Mouse (Mus musculus): ENCODE measurements around the gene Hmgxb4. TPM values are rescaled to one million over a fixed set of nuclear protein-coding genes. Genes with fewer than 3 reads are reported as not detected.
A peak's percentile ranks its signal among the peaks of the same experiment; 100 is the strongest.

Gene Hmgxb4
- polyA plus RNA-seq, 1 experiment from 2014 or later: 31.7 TPM

DNA sequence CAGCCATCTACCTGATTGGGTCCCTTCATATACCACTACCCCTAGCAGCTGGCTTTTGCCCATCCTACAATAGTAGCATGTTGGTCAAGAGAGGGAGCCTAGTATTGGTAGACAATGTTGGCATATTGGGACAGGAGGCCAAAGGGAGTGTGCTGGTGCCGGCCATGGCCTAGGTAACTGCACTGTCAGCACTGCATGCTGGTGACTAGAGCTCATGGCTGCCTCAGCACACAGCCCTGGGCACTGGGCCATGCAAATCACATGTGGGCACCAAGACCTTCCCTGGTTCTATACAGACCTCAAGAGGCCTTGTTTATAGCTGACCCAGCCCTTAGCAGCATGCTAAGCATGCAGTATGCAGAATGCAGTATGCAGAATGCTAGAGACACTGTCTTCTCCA lies 77.1 kb downstream of the Hmgxb4 start:
- Histone ChIP-seq H3K4me1 (ENCODE audit: control insufficient read depth, insufficient read depth, low read length) (no peaks in the 10 kb centered on the region), H3K4me3 (ENCODE audit: low read depth, low read length) (no peak overlapping the region), H3K9me3 (replicated peaks; ENCODE audit: control insufficient read depth, low read length) (no peaks in the 10 kb centered on the region), H3K27ac (ENCODE audit: low read depth, low read length) (no peak overlapping the region), H3K27me3 (ENCODE audit: control insufficient read depth, insufficient read depth, low read length) (no peaks in the 10 kb centered on the region), H3K36me3 (ENCODE audit: control insufficient read depth, insufficient read depth, low read length) (0 out of 2 replicates have a peak, but pooled peaks cover 3% of the 10 kb centered on the region), H3K4me2 (no peak overlapping the region), H3K9ac (ENCODE audit: low read depth, low read length) (no peak overlapping the region)
- 76% methylated on average over 1 of the region's 1 CpGs for WGBS (ENCODE audit: insufficient replicate concordance)
- no peak for ATAC-seq (replicated peaks; ENCODE audit: insufficient number of reproducible peaks, low FRiP score, low TSS enrichment)

DNA sequence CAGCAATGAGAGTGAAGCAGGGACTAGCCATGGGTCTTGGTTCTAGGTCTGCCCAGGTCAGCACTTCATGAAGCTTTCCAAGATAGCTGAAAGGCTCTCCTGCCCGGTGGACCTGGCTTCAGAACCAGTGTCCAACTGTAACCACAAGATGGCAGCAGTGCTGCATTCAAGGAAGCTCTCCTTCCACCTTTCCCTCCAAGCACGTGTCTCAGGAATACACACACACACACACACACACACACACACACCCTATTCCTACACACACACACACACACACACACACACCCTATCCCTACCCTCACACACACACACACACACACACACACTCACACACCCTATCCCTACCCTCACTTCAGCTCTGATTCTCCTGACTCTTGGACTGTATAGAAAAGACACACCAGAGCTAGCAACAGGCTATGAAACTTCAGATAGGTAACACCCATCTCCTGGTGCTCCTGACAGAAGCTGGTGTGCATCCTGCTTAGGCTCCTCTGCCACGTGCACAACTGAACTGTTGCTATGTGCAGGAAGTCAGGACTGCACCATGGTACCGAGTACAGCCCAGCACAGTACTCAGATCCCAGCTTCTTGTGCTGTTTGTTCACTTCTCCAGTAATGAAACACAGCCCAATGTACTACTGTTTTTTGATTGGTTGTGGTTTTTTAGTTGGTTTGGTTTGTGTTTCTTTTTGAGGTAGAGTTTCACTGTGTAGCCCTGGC lies 78.6 kb downstream of the Hmgxb4 start:
- H3K9me3 ChIP-seq (replicated peaks; ENCODE audit: control insufficient read depth, low read length): no peaks in the 10 kb centered on the region
- no peak overlapping the region for H3K9ac ChIP-seq (ENCODE audit: low read depth, low read length)
- H3K27ac ChIP-seq (ENCODE audit: low read depth, low read length): no peak overlapping the region
- H3K36me3 ChIP-seq (ENCODE audit: control insufficient read depth, insufficient read depth, low read length): 0 out of 2 replicates have a peak, but pooled peaks cover 3% of the 10 kb centered on the region
- H3K27me3 ChIP-seq (ENCODE audit: control insufficient read depth, insufficient read depth, low read length): no peaks in the 10 kb centered on the region
- no peak overlapping the region for H3K4me3 ChIP-seq (ENCODE audit: low read depth, low read length)
- WGBS (ENCODE audit: insufficient replicate concordance): 25% methylated on average over 4 of the region's 4 CpGs
- peak; percentile 68 for ATAC-seq (replicated peaks; ENCODE audit: insufficient number of reproducible peaks, low FRiP score, low TSS enrichment)
- no peak overlapping the region for H3K4me2 ChIP-seq
- H3K4me1 ChIP-seq (ENCODE audit: control insufficient read depth, insufficient read depth, low read length): no peaks in the 10 kb centered on the region

- H3K4me3 ChIP-seq (ENCODE audit: low read depth, low read length): no peak overlapping the region
- H3K4me2 ChIP-seq: no peak overlapping the region
- H3K9me3 ChIP-seq (replicated peaks; ENCODE audit: control insufficient read depth, low read length): no peaks in the 10 kb centered on the region
- no peak for ATAC-seq (replicated peaks; ENCODE audit: insufficient number of reproducible peaks, low FRiP score, low TSS enrichment)
- H3K27ac ChIP-seq (ENCODE audit: low read depth, low read length): no peak overlapping the region
- no peak overlapping the region for H3K9ac ChIP-seq (ENCODE audit: low read depth, low read length)
- no peaks in the 10 kb centered on the region for H3K27me3 ChIP-seq (ENCODE audit: control insufficient read depth, insufficient read depth, low read length)
- no peaks in the 10 kb centered on the region for H3K36me3 ChIP-seq (ENCODE audit: control insufficient read depth, insufficient read depth, low read length)
- no peaks in the 10 kb centered on the region for H3K4me1 ChIP-seq (ENCODE audit: control insufficient read depth, insufficient read depth, low read length)
- WGBS (ENCODE audit: insufficient replicate concordance): 96% methylated on average over 1 of the region's 1 CpGs
These were observed 81.7 kb downstream of the Hmgxb4 start for GRCm38 (mm10) chr8:75074876-75075275.

- Histone ChIP-seq H3K9me3 (replicated peaks; ENCODE audit: control insufficient read depth, low read length) (no peaks in the 10 kb centered on the region), H3K9ac (ENCODE audit: low read depth, low read length) (no peak overlapping the region), H3K27me3 (ENCODE audit: control insufficient read depth, insufficient read depth, low read length) (no peaks in the 10 kb centered on the region), H3K36me3 (ENCODE audit: control insufficient read depth, insufficient read depth, low read length) (no peaks in the 10 kb centered on the region), H3K4me1 (ENCODE audit: control insufficient read depth, insufficient read depth, low read length) (no peaks in the 10 kb centered on the region), H3K27ac (ENCODE audit: low read depth, low read length) (no peak overlapping the region), H3K4me2 (no peak overlapping the region), H3K4me3 (ENCODE audit: low read depth, low read length) (no peak overlapping the region)
- WGBS (ENCODE audit: insufficient replicate concordance): 63% methylated on average over 1 of the region's 1 CpGs
- ATAC-seq (replicated peaks; ENCODE audit: insufficient number of reproducible peaks, low FRiP score, low TSS enrichment): no peak
These were observed 85.1 kb downstream of the Hmgxb4 start for GRCm38 (mm10) chr8:75078215-75078614.

- ATAC-seq (replicated peaks; ENCODE audit: insufficient number of reproducible peaks, low FRiP score, low TSS enrichment): no peak
- Histone ChIP-seq H3K9me3 (replicated peaks; ENCODE audit: control insufficient read depth, low read length) (no peaks in the 10 kb centered on the region), H3K4me1 (ENCODE audit: control insufficient read depth, insufficient read depth, low read length) (no peaks in the 10 kb centered on the region), H3K27me3 (ENCODE audit: control insufficient read depth, insufficient read depth, low read length) (no peaks in the 10 kb centered on the region), H3K27ac (ENCODE audit: low read depth, low read length) (no peak overlapping the region), H3K9ac (ENCODE audit: low read depth, low read length) (no peak overlapping the region), H3K4me3 (ENCODE audit: low read depth, low read length) (no peak overlapping the region), H3K36me3 (ENCODE audit: control insufficient read depth, insufficient read depth, low read length) (no peaks in the 10 kb centered on the region), H3K4me2 (no peak overlapping the region)
- WGBS (ENCODE audit: insufficient replicate concordance): 95% methylated on average over 9 of the region's 9 CpGs
These were observed 85.7 kb downstream of the Hmgxb4 start for GRCm38 (mm10) chr8:75078851-75079250.

Other genes starting within 250 kb of the Hmgxb4 start
- gene Isx, start 120.2 kb upstream of the Hmgxb4 start, polyA plus RNA-seq (2014; fragmentation: Nextera tagmentation; extraction: Ambion mirVana): not detected in 2 replicates
- 35.8 and 40.6 TPM in 2 replicates for gene Tom1, start 40.3 kb downstream of the Hmgxb4 start, polyA plus RNA-seq (2014; fragmentation: Nextera tagmentation; extraction: Ambion mirVana)
- gene Hmox1, start 100.3 kb downstream of the Hmgxb4 start, polyA plus RNA-seq (2014; fragmentation: Nextera tagmentation; extraction: Ambion mirVana): 9.5 and 17.2 TPM in 2 replicates
- 104 and 110 TPM in 2 replicates for gene Mcm5, start 116.2 kb downstream of the Hmgxb4 start, polyA plus RNA-seq (2014; fragmentation: Nextera tagmentation; extraction: Ambion mirVana)
- 0.10 and 0.16 TPM in 2 replicates for gene Rasd2, start 220.6 kb downstream of the Hmgxb4 start, polyA plus RNA-seq (2014; fragmentation: Nextera tagmentation; extraction: Ambion mirVana)

All from heart, embryonic 11.5 days (tissue).